Mouse (Mus musculus) bone marrow macrophage, adult 2 months (primary cell): ENCODE measurements around the gene C9orf72.

Experiments
- CTCF ChIP-seq: IDR thresholded peaks from 2 replicates; pipeline ENCODE4 v1.5.1; 2012; ENCODE audit warnings: low read depth, mild to moderate bottlenecking, low read length, moderate library complexity
- POLR2A ChIP-seq: IDR thresholded peaks from 2 replicates; pipeline ENCODE4 v1.6.1; 2012; ENCODE audit warnings: mild to moderate bottlenecking, low read depth, low read length, borderline replicate concordance

DNA sequence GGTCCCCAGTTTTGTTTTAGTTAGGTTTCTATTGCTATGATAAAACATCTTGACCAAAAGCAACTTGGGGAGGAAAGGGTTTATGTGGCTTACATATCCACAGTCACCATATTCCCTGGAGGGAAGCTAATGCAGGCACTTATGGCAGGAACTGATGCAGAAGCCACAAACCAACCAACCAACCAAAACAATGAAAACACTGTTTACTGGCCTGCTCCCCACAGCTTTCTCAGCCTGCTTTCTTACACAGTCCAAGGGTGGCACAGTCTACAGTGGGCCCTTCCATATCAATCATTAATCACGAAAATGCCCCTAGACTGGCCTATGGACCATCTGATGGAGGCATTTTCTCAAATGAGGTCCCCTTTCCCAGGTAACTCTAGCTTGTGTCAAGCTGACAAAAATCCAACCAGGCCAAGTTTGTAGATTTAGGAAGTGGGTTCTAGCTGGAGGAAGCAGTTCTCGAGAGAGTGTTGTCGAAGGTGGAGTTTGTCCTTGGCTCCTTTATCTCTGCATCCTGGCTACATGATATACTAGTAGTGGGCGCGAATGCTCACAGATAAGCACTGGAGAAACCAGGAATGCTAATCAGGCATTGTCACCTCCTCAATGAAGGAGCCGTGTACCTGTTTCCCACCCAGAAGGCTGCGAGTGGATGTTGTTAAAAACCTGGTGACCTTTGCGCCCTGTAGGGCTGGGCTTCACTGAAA is 38.2 kb downstream of the C9orf72 start:
- no peak for TF ChIP-seq CTCF
- no peak for TF ChIP-seq POLR2A
